Mouse (Mus musculus) splenic B cell, adult 2 months (primary cell): ENCODE measurements around the gene Dyrk3.

ENCODE experiments used
- DNase-seq: peaks from one replicate; pipeline ENCODE4 v3.0.0-alpha.2; 2011; ENCODE audit warnings: low read depth, low spot score
- H3K27me3 ChIP-seq: 2 replicates; pipeline ENCODE4 v1.6.1; 2012; ENCODE audit warnings: mild to moderate bottlenecking, low read length, moderate library complexity, mixed read lengths; ENCODE audit not compliant: control insufficient read depth, poor library complexity, insufficient read depth, severe bottlenecking
- H3K36me3 ChIP-seq: 2 replicates; pipeline ENCODE4 v1.6.1; 2012; ENCODE audit warnings: mild to moderate bottlenecking, low read length, moderate library complexity, mixed read lengths; ENCODE audit not compliant: control insufficient read depth, poor library complexity, insufficient read depth, severe bottlenecking

The Dyrk3 gene

GRCm38 (mm10) chr1:131138191-131139016, at the start of gene Dyrk3:
Dyrk3 (minus strand) TSS chr1:131138340.
- Histone ChIP-seq H3K36me3 (no peaks in the 10 kb centered on the region), H3K27me3 (no peaks in the 10 kb centered on the region)
- DNase-seq = peak; percentile 96

GRCm38 (mm10) chr1:131187856-131188255, 49.7 kb upstream of the Dyrk3 start:
- H3K27me3 ChIP-seq = no peaks in the 10 kb centered on the region
- no peak for DNase-seq
- H3K36me3 ChIP-seq = no peaks in the 10 kb centered on the region; the same call in none of the 2 replicates

- Histone ChIP-seq H3K27me3 (no peaks in the 10 kb centered on the region), H3K36me3 (peaks cover 1% of the 10 kb centered on the region)
- no peak for DNase-seq
These were observed 48.9 kb upstream of the Dyrk3 start for GRCm38 (mm10) chr1:131186995-131187394.

- no peak for DNase-seq
- Histone ChIP-seq H3K27me3 (no peaks in the 10 kb centered on the region), H3K36me3 (peaks cover 1% of the 10 kb centered on the region)
These were observed 47.8 kb upstream of the Dyrk3 start for GRCm38 (mm10) chr1:131185821-131186506.

- Histone ChIP-seq H3K27me3 (no peaks in the 10 kb centered on the region), H3K36me3 (peaks cover 5% of the 10 kb centered on the region)
- no peak for DNase-seq
These were observed 47.0 kb upstream of the Dyrk3 start for GRCm38 (mm10) chr1:131184956-131185660.

- DNase-seq = peak; percentile 41
- peaks cover 9% of the 10 kb centered on the region for H3K36me3 ChIP-seq
These were observed 46.3 kb upstream of the Dyrk3 start for GRCm38 (mm10) chr1:131184253-131184955.

GRCm38 (mm10) chr1:131183201-131183600, 45.1 kb upstream of the Dyrk3 start:
- Histone ChIP-seq H3K27me3 (no peaks in the 10 kb centered on the region), H3K36me3 (peaks cover 11% of the 10 kb centered on the region)
- no peak for DNase-seq

More at GRCm38 (mm10) chr1:131184253-131184955, 46.3 kb upstream of the Dyrk3 start:
- H3K27me3 ChIP-seq = no peaks in the 10 kb centered on the region

GRCm38 (mm10) chr1:131181642-131182527, 43.7 kb upstream of the Dyrk3 start:
- H3K36me3 ChIP-seq = peaks cover 13% of the 10 kb centered on the region
- DNase-seq = peak; percentile 90
- no peaks in the 10 kb centered on the region for H3K27me3 ChIP-seq

- peaks cover 14% of the 10 kb centered on the region for H3K36me3 ChIP-seq
- no peaks in the 10 kb centered on the region for H3K27me3 ChIP-seq
- DNase-seq = no peak
These were observed 42.2 kb upstream of the Dyrk3 start for GRCm38 (mm10) chr1:131180386-131180785.

GRCm38 (mm10) chr1:131178083-131178482, 39.9 kb upstream of the Dyrk3 start:
- Histone ChIP-seq H3K36me3 (peaks cover 15% of the 10 kb centered on the region), H3K27me3 (no peaks in the 10 kb centered on the region)
- no peak for DNase-seq

- peaks cover 17% of the 10 kb centered on the region for H3K36me3 ChIP-seq
- no peak for DNase-seq
- no peaks in the 10 kb centered on the region for H3K27me3 ChIP-seq
These were observed 39.1 kb upstream of the Dyrk3 start for GRCm38 (mm10) chr1:131177249-131177648.

GRCm38 (mm10) chr1:131175819-131176218, 37.7 kb upstream of the Dyrk3 start:
- DNase-seq = no peak
- H3K27me3 ChIP-seq = no peaks in the 10 kb centered on the region
- peaks cover 17% of the 10 kb centered on the region for H3K36me3 ChIP-seq

GRCm38 (mm10) chr1:131175189-131175588, 37.0 kb upstream of the Dyrk3 start:
- no peak for DNase-seq
- peaks cover 14% of the 10 kb centered on the region for H3K36me3 ChIP-seq
- no peaks in the 10 kb centered on the region for H3K27me3 ChIP-seq
